Mouse (Mus musculus) thymus, postnatal 0 days (tissue): ENCODE measurements around the gene Dao. TPM values are rescaled to one million over a fixed set of nuclear protein-coding genes. Genes with fewer than 3 reads are reported as not detected.

Experiments
- DNase-seq: peaks from one replicate; pipeline ENCODE4 v3.0.0-alpha.2; 2015; ENCODE audit warnings: low spot score
- polyA plus RNA-seq: library from polyadenylated mRNA; unstranded; fragments of >200 nt; fragmentation: Nextera tagmentation; extraction: Ambion mirVana; gene quantifications from 2 replicates; pipeline ENCODE4 v1.2.1, GENCODE M21; 2015

The Dao gene
- polyA plus RNA-seq, 1 experiment from 2014 or later: 0.16 TPM

DNA sequence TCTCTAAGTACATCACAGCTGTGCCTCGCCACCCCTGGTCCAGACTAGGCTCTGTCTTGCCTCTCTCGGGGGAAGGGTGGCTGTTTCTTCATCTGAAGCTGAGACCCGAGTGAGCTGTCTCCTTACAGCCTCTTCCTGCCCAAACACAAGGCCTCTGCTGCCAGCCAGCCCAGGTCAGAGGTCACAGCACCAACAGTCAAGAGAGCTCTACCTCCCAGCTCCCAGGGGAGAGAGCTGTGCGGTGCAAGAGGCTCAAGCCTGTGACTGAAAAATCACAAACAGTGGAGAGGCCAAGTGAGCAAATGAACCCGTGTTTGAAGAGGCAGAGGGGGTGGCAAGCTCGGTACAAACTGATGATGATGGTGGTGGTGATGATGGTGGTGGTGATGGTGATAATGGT lies 63.1 kb downstream of the Dao start:
- no peak for DNase-seq

DNA sequence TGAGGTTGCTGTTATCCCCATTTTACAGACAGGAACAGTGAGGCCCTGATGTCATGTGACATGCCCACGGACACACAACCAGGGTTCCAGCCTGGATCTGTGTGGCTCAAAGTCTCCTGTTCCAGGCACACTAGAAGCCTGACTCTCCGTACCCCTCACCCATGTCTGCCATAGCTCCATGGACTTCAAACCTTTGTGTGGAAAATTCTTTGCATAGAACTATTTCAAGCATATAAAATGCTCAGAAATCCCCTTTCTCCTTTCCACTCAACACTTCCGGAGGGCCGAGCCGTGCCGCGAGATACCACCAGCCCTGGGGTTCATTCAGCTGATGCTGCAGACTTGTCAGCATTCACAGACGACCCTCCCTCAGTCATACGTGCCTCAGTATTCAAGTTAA lies 64.0 kb downstream of the Dao start:
- DNase-seq: no peak

DNA sequence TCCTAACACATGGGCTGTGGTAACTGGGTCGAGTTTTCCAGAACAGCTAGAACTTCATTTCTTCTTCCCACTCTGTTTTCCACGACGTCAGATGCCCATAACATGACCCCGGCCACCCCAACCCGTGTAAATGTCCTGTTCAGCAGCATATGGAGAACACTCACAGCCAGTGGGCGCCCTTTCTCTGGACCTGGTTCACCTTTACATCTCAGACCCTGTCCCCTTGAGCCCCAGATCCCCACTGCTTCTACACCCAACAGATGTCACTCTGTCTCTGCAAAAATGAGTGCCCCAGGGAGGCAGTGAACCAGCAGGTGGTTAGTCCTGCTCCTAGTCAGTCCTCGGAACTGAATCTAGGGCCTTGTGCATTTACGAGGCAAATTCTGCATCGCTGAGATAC lies 64.5 kb downstream of the Dao start:
- no peak for DNase-seq

GRCm38 (mm10) chr5:114070858-114071257 lies 67.4 kb downstream of the Dao start:
- DNase-seq: no peak

DNA sequence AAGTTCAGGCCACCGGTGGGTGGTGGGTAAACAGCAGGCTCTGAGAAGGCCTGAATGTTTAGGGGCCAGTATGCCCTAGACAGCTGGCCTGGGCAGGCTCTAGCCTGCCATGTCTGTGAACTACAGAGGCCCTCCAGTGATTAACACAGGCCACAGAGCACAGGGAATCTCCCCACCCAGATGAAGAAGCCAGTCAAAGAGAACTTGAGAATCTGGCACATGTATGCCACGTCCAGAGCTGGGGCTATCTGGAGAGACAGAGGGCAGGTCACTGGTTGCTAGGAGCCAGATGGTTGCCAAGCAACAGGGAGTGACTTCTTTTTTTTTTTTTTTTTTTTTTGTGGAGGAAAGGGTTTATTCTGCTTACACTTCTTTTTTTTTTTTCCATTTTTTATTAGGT lies 68.8 kb downstream of the Dao start:
- DNase-seq: no peak

Other genes with a start within 250 kb of the Dao start
- 29.4 and 34.4 TPM in 2 replicates for gene Sart3, start 231.2 kb upstream of the Dao start, polyA plus RNA-seq
- 146 and 152 TPM in 2 replicates for gene Iscu, start 231.0 kb upstream of the Dao start, polyA plus RNA-seq
- gene Tmem119, start 203.2 kb upstream of the Dao start, polyA plus RNA-seq: 6.1 and 7.0 TPM in 2 replicates
- 205 and 252 TPM in 2 replicates for gene Selplg, start 171.1 kb upstream of the Dao start, polyA plus RNA-seq
- 71.3 and 75.3 TPM in 2 replicates for gene Coro1c, start 94.9 kb upstream of the Dao start, polyA plus RNA-seq
- gene Ssh1, start 9.8 kb upstream of the Dao start, polyA plus RNA-seq: 4.2 and 4.4 TPM in 2 replicates
- gene Usp30, start 61.8 kb downstream of the Dao start, polyA plus RNA-seq: 7.4 and 8.8 TPM in 2 replicates
- not detected in 2 replicates for gene Svop, start 87.9 kb downstream of the Dao start, polyA plus RNA-seq
- gene Alkbh2, start 124.5 kb downstream of the Dao start, polyA plus RNA-seq: 8.2 and 10.1 TPM in 2 replicates
- gene Ung, start 126.7 kb downstream of the Dao start, polyA plus RNA-seq: 46.4 and 51.4 TPM in 2 replicates
- 0.80 and 1.1 TPM in 2 replicates for gene Acacb, start 142.8 kb downstream of the Dao start, polyA plus RNA-seq